Mouse (Mus musculus) mouse embryonic stem cell (cell line): ENCODE data around the gene Gm20388.
"Not testable (repeated sequence)": the region's sequence is repeated elsewhere in the genome, so short reads cannot be mapped to it uniquely, and the experiment has no call there.

Source experiments
- in situ Hi-C, 2 experiments: fragments of 300-500 bp; cut with MboI; formaldehyde crosslinking; loops; 1 replicate in 1 of 2; 3 replicates in 1 of 2; pipeline ENCODE4 v1.14.3; 2019 to 2020; ENCODE audit warnings: low sequenced_read_pairs in 2 of 2, low pct_unique_long_range_greater_than_20kb in 1 of 2, mixed read lengths in 1 of 2; ENCODE audit not compliant: unreplicated experiment in 1 of 2

The Gm20388 gene

DNA sequence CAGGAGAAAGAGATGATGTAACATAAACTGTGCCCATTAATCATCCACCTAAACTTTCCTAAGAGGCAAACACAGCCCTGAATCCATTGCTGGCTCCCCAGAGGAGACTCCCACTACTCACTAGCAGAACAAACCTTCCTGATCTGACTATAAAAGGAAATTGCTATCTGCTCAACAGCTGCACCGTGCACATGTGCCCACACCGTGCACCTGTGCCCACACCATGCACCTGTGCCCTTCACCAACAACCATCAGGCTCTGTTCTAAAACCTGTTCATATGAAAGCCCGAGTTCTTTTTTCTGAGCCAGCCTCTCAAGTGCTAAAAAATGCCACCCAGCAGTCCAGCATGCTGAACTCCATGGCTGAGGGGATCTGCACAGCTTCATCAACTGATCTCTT, 4004.0 kb downstream of the Gm20388 start:
- in situ Hi-C loops = loop anchor here in 1 of 2 experiments (25.0 kb wide), 1 partner anchor 448 kb away; no protein-coding TSS in a partner anchor

DNA sequence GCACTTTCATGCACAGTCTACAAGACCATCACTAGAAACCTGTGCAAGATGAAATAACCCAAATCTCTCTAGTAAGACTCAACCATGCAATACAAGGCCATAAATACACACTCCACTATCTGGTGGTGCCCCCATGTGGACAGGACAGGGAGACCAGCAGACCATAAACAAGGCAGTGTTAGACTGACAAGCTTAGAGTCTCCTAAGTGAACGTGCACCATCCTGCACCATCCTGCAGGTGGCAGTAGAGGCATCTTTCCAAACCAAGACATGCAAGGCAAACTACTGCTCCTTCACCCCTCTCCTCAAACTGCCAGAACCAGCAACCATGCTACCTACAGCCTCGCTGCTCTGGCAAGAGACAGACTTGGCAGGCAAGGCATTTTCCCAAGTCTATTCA, 4014.1 kb downstream of the Gm20388 start:
- in situ Hi-C loops = loop anchor here in 1 of 2 experiments (25.0 kb wide), 1 partner anchor 438 kb away; no protein-coding TSS in a partner anchor

DNA sequence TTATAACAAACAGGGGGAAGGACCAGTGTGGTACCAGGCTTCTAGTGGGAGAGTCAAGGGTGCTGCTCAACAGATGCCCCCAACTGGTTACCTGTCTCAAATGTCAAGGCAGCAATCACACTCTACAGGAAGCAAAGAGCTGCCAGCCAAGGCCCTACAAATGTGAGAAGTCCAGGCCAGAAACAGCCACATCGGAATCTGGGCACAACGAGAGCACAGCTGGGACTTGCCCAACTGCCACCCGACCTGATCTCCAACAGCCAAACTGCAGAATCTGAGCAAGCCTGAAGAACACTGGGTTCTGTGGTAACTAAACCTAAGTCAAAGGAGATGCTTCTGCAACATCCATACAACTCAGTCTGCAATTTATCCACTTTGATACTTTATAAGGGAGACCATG, 4015.0 kb downstream of the Gm20388 start:
- in situ Hi-C loops = no loop called here

DNA sequence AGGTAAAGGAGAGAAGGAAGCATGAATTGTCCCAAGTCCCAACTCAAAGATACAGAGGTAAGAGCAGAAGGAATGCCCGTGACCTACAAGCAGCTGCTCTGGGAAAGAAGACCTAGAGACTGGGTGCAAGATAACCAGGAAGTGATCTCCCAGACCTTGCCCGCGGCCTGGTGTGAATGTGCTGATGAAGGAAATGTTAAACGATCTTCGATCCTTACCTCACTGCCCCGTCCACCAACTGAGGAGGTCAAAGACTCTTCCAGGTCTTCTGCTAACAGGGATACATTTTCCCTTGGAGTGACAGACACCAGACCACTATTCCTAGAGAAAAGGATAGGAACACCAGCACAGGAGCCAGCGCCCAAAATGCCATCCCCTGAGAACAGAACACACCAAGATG, 4018.4 kb downstream of the Gm20388 start:
- in situ Hi-C loops = no loop called here

DNA sequence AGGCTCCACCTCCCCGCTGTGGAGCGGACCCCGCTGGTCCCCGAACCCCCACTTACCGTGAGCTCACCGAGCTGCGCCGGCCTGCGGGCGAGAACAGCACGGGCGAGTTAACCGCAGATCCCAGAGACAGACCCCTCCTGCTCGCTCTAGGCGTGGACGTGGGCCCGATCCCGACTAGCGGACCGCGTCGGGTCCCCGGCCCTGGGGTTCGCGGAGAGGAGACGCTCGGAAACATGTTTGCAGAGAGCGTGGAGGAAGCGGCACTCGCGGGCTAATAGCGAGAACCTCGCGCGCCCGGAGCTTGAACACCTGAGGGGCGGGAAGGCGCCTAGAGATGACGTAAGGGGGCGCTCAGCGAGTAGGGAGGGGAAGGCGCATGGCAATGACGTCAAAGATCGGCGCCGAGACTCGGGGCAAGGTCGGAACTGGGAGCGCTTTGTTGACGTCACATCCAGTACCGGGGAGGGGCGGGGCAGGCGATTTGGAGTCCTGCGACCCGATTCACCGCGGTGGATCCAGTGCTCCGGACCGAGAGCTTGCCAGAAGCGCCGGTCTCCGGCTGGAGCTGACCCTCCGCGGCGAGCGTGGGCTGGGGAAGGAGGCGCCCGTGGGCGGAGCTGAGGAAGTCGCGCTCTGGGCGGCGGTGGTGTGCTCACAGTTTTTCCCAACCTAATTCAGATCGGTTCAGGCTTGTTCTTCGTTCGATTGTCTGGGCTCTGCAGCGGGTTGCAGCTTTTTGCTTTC, 4038.5 kb downstream of the Gm20388 start, which contains the start of gene Nup133:
Gene Nup133, minus strand, starts transcription at position 324 of the 744 bp plus-strand sequence.
- in situ Hi-C loops = no loop called here

DNA sequence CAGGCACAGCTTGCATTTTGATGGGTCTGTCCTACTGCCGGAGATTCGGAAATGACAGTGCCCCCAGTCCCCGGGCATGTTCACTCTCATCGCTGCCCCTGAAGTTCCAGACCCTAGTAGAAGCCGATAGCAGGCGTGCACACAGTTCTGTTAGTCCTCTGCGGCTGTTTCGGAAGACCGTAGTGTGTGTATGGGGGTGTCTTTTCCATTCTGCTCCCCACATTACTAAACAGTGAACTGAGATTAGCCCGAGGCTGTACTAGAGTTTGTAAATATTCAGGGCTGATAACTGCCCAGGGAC, 4039.0 kb downstream of the Gm20388 start:
- in situ Hi-C loops = no loop called here

DNA sequence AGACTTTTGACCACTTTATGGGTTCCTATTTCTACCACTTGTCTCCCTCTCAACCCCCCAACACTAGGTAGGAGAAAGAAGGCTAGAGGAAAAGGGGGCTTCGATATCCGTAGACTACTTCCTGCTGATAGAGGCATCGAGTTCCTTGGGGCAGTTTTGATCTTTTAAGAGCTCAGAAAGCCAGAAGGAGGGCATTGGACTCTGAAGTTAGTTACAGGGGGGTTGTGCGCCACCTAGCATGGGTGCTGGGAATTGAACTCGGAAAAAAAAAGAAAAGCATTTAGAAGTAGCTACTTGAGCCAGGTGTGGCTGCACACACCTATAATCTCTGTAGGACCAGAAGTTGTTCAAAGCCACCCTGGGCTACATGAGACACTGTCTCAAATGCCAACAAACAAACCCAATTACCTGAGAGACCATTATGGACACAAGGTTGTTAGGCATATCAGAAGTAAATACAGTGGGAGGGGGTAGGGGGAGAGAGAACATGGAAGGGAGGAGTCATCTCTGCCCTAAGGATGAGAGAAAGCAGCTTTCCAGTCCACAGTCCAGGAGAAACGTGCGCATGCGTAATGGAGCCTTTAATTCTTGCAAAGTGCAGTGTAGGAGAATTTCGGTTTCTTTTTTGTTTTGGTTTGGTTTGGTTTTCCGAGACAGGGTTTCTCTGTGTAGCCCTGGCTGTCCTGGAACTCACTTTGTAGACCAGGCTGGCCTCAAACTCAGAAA, 4039.6 kb downstream of the Gm20388 start:
- in situ Hi-C loops = no loop called here

DNA sequence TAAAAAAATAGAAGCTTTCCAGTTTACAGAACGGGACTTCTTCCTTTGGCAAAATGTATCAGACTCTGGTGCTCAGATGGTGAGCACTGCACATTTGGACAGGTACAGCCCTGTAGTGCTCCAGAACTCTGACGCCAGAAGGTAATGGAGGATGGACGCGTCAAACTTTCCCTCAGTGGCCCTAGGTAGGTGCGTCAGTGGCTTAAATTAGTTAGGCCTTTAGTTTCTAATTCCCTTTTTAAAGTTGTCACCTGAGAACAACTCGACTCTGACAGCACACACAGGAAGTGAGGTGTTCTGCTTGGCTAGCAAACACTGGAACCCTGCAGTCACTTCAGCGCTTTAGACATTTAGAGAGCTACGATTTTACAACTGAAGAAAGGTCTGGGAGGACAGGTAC, 4043.0 kb downstream of the Gm20388 start:
- in situ Hi-C loops = no loop called here

DNA sequence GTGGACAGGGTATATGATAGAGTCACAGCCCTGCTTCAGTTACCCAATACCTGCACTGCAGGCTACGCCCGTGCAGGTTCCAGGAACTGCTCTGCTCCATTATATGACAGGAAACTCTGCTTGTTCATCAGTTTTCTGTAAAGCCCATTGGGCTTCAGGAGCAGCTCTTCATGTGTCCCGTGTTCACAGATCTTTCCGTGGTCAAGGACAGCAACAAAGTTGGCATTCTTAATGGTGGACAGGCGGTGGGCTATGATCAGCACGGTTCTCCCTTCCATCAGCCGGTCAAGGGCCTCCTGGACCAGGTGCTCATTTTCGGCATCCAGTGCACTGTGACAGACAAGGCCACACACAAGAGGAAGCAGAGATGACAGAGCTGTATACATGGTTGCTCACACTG, 4043.6 kb downstream of the Gm20388 start:
- in situ Hi-C loops = no loop called here

DNA sequence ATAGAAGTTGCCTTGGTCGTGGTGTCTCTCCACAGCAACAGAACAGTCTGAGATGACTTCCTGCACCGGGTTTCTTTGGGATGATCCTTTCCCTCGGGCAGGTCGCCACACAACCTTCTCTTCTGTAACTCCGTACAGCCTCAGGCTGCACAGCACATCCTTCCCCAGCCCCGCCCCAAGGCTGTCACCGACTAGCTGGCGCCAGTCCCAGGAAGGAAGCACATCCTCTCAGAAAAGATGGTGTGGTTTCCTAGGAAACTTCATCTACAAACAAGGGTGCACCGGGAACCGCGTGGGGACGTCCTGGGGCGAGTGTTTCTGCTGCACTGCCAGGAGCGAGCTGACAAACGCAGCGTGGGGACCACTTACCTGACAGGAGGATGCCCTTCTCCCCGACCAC, 4047.5 kb downstream of the Gm20388 start:
- in situ Hi-C loops = no loop called here

DNA sequence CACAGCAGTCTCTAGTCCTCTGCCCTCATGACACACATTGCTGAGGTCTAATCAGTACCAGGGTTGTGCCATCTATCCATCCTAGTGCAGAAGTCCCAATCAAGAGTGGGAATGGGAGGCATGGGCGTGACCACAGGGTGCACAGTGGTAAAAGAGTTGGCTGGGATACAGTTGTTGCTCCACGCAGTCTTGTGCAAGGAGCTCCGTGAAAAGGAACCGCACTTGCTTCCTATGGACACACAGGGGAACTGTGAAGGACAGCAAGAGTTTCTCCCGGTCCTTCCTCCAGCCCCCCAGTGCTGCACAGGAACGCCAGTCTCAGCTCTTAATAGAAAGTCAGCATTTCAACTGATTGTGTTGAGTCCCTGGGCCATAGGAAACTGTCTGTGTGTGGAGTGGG, 4048.8 kb downstream of the Gm20388 start:
- in situ Hi-C loops = no loop called here

DNA sequence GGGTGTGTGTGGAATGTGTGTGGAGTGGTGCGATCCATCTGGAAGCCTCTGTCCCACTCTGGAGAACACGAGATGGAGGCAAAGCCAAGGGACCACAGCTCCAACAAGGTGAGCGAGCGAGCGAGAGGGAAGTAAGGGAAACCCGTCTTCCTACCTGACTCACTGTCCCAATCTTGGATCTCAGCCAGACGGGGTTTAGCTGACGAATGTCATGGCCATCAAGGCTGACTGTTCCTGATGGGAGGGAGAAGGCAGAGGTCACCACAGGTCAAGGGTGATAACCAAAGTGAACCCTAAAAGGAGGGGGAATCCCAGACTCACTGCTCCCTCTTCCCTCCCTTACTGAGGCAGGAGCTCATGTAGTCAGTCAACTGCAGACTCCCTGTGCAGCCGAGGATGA, 4049.4 kb downstream of the Gm20388 start:
- in situ Hi-C loops = no loop called here

DNA sequence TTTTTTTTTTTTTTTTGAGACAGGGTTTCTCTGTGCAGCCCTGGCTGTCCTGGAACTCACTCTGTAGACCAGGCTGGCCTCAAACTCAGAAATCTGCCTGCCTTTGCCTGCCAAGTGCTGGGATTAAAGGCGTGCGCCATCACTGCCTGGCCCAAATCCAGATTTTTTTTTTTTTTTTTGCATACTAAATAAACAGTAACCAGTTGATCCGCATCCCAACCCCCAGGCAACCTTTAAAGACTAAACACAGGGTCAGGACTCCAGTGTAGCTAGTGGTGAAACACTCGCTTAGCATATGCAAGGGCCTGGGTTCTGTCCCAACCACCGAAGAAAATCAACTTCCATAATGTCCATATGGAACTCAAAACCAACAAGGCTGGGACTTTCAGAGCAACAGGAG, 4049.9 kb downstream of the Gm20388 start:
- in situ Hi-C loops = not testable (repeated sequence)

DNA sequence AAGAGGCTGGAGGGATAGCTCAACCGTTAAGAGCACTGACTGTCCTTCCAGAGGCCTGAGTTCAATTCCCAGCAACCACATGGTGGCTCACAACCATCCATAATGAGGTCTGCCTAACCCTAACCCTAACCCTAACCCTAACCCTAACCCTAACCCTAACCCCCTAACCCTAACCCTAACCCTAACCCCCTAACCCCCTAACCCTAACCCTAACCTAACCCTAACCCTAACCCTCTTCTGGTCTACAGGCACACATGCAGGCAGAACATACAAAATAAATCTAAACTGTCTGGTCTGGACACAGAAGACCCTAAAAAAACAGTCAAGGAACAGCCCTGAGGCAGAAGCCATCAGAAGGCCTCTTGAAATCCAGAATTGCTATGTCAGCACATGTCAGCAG, 4050.7 kb downstream of the Gm20388 start:
- in situ Hi-C loops = no loop called here

DNA sequence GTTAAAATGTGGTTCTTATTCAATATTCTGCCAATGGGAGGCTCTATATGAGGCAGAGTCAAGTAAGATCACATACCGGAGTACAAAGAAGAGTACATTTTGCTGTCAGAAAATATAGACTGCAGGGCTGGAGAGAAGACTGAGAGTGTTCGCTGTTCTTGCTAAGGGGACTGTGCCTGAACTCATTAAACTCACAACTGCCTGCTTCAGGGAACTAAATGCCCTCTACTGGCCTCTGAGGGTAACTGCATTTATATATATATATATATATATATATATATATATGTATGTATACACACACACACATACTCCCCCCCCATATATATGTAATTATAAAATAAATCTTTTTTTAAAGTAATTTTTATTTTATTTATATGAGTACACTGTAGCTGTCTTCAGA, 4056.3 kb downstream of the Gm20388 start:
- in situ Hi-C loops = no loop called here

DNA sequence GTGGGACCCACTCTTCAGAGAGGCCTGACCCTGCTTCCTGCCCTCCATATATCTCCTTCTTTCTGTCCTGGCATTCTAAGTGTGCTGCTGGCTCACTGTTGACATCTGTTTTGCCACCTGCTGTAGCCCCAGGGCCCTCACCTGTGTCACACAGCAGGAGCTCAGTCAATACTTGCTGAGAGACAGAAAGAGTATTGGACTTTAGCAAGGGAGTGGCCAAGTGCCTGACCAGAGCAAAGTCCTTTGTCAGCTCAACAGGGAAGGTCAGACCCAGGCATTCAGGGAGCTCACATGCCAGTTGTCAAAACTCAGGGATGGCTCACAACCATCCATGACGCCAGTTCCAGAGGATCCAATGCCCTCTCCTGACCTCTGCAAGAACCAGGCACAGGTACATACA, 4062.9 kb downstream of the Gm20388 start:
- in situ Hi-C loops = no loop called here

DNA sequence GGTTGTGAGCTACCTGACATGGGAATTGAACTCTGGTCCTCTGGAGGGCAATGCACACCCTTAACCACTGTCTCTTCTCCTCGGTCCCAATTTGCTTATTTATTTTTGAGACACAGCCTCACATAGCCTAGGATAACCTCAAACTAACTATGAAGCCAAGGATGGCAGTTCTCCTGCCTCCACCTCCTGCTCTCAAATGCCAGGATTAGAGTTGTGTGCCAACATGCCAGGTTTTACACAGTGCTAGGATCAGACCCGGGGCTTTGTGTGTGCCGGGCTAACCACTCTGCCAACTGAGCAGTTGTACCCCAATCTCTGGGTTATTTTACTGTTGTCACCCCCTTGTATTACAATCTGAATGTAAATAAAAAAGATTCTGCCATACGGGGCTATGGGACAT, 4066.9 kb downstream of the Gm20388 start:
- in situ Hi-C loops = no loop called here

DNA sequence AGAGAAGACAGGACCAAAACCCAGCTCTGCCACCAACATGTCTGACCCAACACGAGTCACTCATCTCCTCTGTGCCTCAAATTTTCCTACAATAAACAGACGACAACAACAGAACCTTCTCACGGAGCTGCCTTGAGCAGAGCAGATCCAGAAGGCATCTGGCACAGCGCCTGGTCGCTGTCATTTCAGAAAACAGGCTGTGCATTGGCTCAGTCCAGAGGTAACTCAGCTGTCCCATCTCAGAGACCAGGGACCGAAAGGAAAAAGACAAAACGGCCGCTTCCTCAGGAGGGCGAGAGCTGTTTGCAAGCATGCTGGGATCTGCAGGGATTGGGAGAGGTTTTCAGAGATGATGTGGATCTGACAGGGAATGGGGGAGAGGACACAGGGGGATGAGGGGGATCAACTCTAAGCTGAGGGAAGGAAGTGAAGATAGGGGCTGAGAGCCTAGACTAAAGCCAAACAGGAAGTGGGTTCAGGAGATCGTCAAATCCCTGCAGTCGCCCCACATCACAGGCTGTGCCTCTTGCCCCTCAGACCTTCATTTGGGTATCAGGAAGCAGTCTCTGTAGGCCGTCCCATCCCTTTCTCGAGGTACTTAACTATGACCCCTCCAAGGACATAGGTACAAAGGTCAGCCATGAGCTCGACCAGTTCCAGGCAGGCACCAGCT, 4067.7 kb downstream of the Gm20388 start:
- in situ Hi-C loops = no loop called here

DNA sequence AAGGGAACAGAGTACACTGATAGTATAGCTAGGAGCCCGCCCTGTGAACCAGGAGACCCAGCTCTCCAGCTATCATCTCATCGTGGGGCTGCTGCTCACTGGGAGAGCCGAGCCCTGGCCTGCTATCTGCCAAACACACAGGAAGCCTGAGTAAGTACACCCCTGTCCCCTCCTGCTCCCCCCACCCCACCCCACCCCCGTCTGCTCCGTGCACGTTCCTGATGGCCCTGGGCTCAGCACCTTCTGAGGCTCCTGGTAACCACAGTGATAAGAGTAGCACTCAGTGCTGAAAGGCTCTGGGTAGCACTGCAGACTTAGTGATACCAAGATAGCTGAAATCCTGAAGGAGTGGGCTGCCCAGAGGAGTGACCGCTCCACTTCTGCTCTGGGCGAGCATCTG, 4068.3 kb downstream of the Gm20388 start:
- in situ Hi-C loops = no loop called here

DNA sequence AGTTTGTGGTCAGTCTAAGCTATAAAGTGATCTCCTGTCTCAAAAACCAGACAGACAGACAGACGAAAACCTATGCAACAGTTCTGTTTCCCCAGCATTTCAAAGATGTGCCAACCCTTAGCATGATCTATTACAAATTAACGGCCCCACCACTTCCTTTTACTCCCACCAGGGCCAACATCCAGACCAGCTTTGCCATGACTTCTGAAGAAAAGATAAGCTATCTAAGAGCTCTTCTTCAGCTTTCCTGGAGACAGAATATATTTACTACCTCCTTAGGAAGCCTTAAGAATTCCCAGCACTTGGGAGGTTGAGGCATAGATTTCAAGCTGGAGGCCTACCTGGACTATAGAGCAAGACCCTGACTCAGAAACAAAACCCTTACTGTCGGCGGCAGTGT, 4069.6 kb downstream of the Gm20388 start:
- in situ Hi-C loops = no loop called here
